Mouse (Mus musculus): Measurements from ENCODE around the gene Lgi1.

Gene Lgi1

DNA sequence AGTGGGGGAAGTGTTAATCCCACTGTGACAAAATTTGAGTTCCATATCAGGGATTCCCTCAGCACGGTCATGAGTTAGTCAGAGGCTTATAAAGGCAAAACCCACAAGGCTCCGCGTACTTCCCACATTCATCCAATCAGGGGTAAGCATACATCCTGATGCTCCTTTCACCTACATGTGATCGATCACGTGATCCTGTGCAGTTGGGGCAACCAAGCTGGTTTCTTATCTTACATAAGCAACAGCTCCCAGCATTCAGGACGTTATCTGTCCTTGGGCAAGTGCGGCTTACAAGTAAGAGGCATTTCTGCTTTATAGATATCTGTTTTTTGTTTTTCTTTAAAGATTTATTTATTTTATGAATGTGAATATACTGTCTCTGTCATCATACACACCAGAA, 63.7 kb downstream of the Lgi1 start:
- DNase-seq = no peak

- no peak for DNase-seq
These were observed 64.9 kb downstream of the Lgi1 start for GRCm38 (mm10) chr19:38329257-38329656.

DNA sequence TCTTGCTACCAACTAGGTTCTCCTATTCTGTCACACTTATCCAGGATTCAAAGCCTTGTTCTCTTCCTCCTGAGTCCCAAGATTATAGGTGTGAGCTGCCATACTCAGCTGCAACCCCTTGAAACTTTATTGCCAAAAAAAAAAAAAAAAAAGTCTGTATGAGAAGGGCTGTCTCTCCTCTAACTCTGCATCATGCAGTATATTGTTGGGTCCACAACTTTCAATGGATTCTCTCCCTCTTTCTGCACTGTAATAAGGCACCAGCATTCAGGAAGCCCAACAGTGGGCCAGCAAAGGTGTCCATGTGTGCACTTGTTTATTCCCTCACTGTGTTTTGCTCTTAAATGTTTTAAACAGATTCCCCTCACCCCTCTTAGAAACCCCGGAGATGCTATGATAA, 66.7 kb downstream of the Lgi1 start:
- DNase-seq = no peak

DNA sequence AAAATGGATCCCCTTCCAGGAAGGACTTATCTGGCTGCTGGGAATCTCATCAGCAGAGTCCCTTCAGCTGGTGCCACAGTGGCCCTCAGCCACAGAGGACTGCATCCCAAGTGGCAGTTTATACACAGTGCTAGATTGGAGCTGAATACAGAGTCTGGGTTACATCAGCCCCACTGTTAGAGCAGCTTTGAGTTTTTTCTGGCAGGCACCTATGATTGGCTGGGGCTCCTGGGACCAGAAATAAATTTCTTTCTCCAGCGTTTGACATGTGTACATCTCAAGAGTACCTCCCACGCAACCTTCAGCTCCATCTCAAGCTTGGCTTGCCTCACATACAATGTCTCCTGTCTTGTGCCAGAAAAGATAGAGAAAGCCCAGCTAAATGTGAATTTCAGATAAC, 67.9 kb downstream of the Lgi1 start:
- DNase-seq = no peak

DNA sequence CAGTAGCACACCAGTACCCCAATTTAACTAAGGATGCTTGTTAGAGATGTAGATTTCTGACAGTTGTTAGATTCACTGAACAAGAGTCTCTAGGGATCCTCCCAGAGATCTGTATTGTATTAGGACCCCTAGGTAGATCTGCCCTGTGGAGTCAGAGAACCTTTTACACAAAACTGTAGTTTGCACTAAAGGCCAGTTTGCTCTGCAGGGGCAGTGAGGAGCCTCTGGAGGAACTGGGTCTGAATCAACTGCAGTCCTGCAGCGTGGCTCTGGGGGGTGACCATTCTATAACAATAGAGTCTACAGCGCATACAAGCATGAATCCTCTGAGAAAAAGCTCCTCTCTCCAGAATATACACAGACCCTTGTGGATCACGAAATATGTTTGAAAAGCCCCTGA, 68.5 kb downstream of the Lgi1 start:
- no peak for DNase-seq

DNA sequence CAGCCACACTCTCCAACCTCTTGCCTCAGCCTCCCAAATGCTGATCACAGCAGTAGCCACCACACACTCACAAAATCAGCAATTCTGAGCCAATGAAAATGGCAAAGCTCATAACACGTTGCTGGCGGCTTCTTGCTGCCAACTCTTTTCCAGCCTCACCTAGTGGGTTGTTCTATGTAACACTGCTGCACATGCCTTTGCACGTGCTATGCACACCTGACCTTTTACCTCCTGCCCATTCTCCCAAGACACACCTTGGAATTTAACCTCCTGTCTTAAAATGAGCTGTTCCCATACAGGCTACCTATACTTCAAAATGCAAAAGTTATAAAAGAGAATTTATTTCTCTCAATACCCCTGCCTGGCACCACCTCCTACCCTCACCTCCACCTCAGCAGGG, 72.2 kb downstream of the Lgi1 start:
- DNase-seq = no peak

GRCm38 (mm10) chr19:38337332-38337731, 73.0 kb downstream of the Lgi1 start:
- no peak for DNase-seq

- DNase-seq = no peak
These were observed 75.4 kb downstream of the Lgi1 start for GRCm38 (mm10) chr19:38339734-38340133.

GRCm38 (mm10) chr19:38343246-38343645, 78.9 kb downstream of the Lgi1 start:
- no peak for DNase-seq

DNA sequence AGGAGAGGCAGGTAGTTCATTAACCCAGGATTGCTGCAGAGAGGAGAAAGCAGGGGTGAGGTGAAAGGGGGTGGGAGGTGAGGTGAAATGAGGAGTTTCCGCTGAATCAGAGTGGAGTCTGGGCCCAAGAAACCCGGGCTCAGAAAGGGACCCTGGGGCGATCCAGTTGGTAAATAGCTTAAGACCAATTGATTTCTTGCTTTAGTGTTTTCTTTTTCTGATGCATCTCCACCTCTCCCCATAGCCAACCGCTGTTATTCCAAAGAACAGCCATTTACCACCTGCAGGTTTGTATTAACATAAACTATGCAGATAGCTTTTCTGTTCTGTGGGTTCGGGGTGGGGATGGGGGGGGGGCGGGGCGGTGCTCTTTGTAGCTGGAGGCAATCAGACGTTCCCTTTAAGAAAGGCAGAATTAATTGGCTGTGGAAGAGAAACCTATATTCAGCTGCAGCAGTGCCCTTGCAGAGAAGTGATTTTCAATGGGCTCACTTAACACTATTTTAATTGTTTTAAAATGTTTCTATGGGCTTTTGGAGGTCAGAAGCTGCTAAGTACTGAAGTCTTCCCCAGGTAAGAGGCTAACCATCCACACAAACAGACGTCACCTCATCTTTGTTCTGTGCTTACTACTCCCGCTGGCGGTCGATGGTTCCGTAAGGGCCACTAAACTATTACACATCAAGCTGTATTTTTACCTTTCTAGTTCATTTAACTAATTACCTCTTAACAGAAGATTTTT, 84.1 kb downstream of the Lgi1 start:
- DNase-seq = no peak

- no peak for DNase-seq
These were observed 84.6 kb downstream of the Lgi1 start for GRCm38 (mm10) chr19:38349013-38349341.

- no peak for DNase-seq
These were observed 86.9 kb downstream of the Lgi1 start for GRCm38 (mm10) chr19:38351202-38351601.

DNA sequence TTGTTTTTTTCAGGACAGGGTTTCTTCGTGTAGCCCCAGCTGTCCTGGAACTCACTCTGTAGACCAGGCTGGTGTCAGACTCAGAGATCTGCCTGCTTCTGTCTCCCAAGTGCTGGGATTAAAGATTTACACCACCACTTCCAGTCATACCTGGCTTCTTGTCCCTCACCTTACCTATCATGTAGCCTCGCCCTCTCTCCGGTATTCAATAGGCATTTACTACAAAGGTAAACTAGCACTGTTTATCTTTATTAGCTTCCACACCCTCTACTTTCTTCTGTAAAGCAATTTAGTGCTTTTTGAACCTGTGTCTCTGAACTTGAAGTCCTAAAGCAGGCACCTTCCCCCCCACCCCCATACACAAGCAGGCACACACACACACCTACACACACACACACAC, 87.4 kb downstream of the Lgi1 start:
- no peak for DNase-seq

GRCm38 (mm10) chr19:38352495-38353130, 88.3 kb downstream of the Lgi1 start:
- DNase-seq = no peak

- no peak for DNase-seq
These were observed 89.9 kb downstream of the Lgi1 start for GRCm38 (mm10) chr19:38354279-38354678.

GRCm38 (mm10) chr19:38354819-38355360, 90.6 kb downstream of the Lgi1 start:
- no peak for DNase-seq

- no peak for DNase-seq
These were observed 92.0 kb downstream of the Lgi1 start for GRCm38 (mm10) chr19:38356211-38356828.

DNA sequence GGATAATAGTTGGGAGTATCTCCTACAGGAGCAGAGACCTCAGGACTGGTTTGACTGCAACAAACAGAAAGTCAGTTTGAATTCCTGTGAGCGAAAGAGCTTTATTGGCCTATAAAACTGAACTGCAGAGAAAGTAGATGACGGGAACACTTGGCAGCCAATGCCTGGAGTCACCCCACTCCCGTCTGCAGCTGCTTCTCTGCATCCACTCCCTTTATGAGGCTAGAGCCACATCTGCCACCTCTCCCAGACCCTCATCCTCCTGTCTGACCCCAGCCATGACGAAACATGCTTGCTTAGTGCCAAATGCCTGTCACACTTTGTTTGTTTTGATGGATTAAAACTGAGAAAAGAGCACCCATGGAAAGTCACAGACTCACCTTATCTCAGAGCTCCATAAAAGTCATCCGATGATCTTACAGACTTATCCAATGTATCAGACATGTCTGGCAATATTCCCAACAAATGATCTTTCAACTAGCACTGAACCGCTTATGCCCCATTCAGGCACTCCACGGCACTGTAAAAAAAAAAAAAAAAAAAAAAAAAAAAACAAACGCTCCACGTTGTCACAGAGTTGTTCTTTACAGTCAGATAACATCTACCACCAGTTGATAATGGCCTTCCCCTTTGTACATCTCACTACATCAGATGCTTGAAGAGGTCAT, 93.8 kb downstream of the Lgi1 start:
- DNase-seq = no peak

DNA sequence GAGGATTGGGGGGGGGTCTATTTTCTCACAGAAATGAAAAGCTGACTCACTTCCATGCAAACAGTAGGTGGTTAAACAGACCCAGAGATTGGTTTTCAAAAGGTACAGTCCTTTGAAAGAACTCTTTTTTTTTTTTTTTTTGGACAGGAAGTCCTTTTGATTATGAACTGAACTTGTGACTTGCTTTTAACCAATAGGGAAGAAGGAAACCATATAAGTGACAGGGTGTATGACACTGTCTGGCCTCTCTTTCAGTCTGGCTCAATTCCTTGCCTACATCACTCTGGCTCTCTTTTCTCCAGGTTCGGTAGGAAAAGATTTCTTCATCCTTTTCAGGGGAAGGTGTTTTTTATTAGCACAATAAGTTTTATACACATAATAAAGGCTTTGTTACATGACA, 95.0 kb downstream of the Lgi1 start:
- DNase-seq = no peak

All from spleen, adult 18-20 months (tissue).